Mouse (Mus musculus): Measurements from ENCODE around the gene Tanc1. TPM values are rescaled to one million over a fixed set of nuclear protein-coding genes. Genes with fewer than 3 reads are reported as not detected.

The Tanc1 gene
- total RNA-seq, 2 experiments from 2014 or later, result 0.45 to 0.84 TPM

GRCm38 (mm10) chr2:59808608-59809007 is 196.8 kb downstream of the Tanc1 start:
- ATAC-seq (replicated peaks; ENCODE audit: low FRiP score, poor library complexity, severe bottlenecking), result no peak

- ATAC-seq (replicated peaks; ENCODE audit: low FRiP score, poor library complexity, severe bottlenecking), result no peak
Measured at GRCm38 (mm10) chr2:59810039-59810438, 198.2 kb downstream of the Tanc1 start.

- no peak for ATAC-seq (replicated peaks; ENCODE audit: low FRiP score, poor library complexity, severe bottlenecking)
Measured at GRCm38 (mm10) chr2:59811247-59811646, 199.4 kb downstream of the Tanc1 start.

- ATAC-seq (replicated peaks; ENCODE audit: low FRiP score, poor library complexity, severe bottlenecking), result no peak
Measured at GRCm38 (mm10) chr2:59812641-59813040, 200.8 kb downstream of the Tanc1 start.

- no peak for ATAC-seq (replicated peaks; ENCODE audit: low FRiP score, poor library complexity, severe bottlenecking)
Measured at GRCm38 (mm10) chr2:59813457-59813856, 201.6 kb downstream of the Tanc1 start.

- no peak for ATAC-seq (replicated peaks; ENCODE audit: low FRiP score, poor library complexity, severe bottlenecking)
Measured at GRCm38 (mm10) chr2:59814997-59815396, 203.2 kb downstream of the Tanc1 start.

- ATAC-seq (replicated peaks; ENCODE audit: low FRiP score, poor library complexity, severe bottlenecking), result no peak
Measured at GRCm38 (mm10) chr2:59818663-59819062, 206.8 kb downstream of the Tanc1 start.

GRCm38 (mm10) chr2:59819415-59819814 is 207.6 kb downstream of the Tanc1 start:
- ATAC-seq (replicated peaks; ENCODE audit: low FRiP score, poor library complexity, severe bottlenecking), result no peak

GRCm38 (mm10) chr2:59820088-59820487 is 208.2 kb downstream of the Tanc1 start:
- ATAC-seq (replicated peaks; ENCODE audit: low FRiP score, poor library complexity, severe bottlenecking), result no peak

GRCm38 (mm10) chr2:59821044-59821443 is 209.2 kb downstream of the Tanc1 start:
- ATAC-seq (replicated peaks; ENCODE audit: low FRiP score, poor library complexity, severe bottlenecking), result no peak

- ATAC-seq (replicated peaks; ENCODE audit: low FRiP score, poor library complexity, severe bottlenecking), result no peak
Measured at GRCm38 (mm10) chr2:59824289-59824688, 212.4 kb downstream of the Tanc1 start.

- ATAC-seq (replicated peaks; ENCODE audit: low FRiP score, poor library complexity, severe bottlenecking), result no peak
Measured at GRCm38 (mm10) chr2:59825380-59825779, 213.5 kb downstream of the Tanc1 start.

GRCm38 (mm10) chr2:59828103-59828655 is 216.3 kb downstream of the Tanc1 start:
- ATAC-seq (replicated peaks; ENCODE audit: low FRiP score, poor library complexity, severe bottlenecking), result no peak

- no peak for ATAC-seq (replicated peaks; ENCODE audit: low FRiP score, poor library complexity, severe bottlenecking)
Measured at GRCm38 (mm10) chr2:59828777-59829508, 217.1 kb downstream of the Tanc1 start.

GRCm38 (mm10) chr2:59829718-59830117 is 217.9 kb downstream of the Tanc1 start:
- ATAC-seq (replicated peaks; ENCODE audit: low FRiP score, poor library complexity, severe bottlenecking), result no peak

- 0 out of 2 replicates have a peak, but pooled peaks have one; percentile 15 for ATAC-seq (replicated peaks; ENCODE audit: low FRiP score, poor library complexity, severe bottlenecking)
Measured at GRCm38 (mm10) chr2:59830151-59830550, 218.3 kb downstream of the Tanc1 start.

GRCm38 (mm10) chr2:59830940-59831339 is 219.1 kb downstream of the Tanc1 start:
- no peak for ATAC-seq (replicated peaks; ENCODE audit: low FRiP score, poor library complexity, severe bottlenecking)

GRCm38 (mm10) chr2:59831831-59832230 is 220.0 kb downstream of the Tanc1 start:
- ATAC-seq (replicated peaks; ENCODE audit: low FRiP score, poor library complexity, severe bottlenecking), result no peak

- no peak for ATAC-seq (replicated peaks; ENCODE audit: low FRiP score, poor library complexity, severe bottlenecking)
Measured at GRCm38 (mm10) chr2:59838825-59839224, 227.0 kb downstream of the Tanc1 start.

- ATAC-seq (replicated peaks; ENCODE audit: low FRiP score, poor library complexity, severe bottlenecking), result no peak
Measured at GRCm38 (mm10) chr2:59839755-59840154, 227.9 kb downstream of the Tanc1 start.

- no peak for ATAC-seq (replicated peaks; ENCODE audit: low FRiP score, poor library complexity, severe bottlenecking)
Measured at GRCm38 (mm10) chr2:59840191-59840590, 228.3 kb downstream of the Tanc1 start.
